Mouse (Mus musculus) mouse embryonic stem cell (cell line): Measurements from ENCODE around the gene Cyp21a1.
"Not testable (repeated sequence)": the region's sequence is repeated elsewhere in the genome, so short reads cannot be mapped to it uniquely, and the experiment has no call there.

Source experiments
- in situ Hi-C, 2 experiments: fragments of 300-500 bp; cut with MboI; formaldehyde crosslinking; loops; 1 replicate in 1 of 2; 3 replicates in 1 of 2; pipeline ENCODE4 v1.14.3; 2019 to 2020; ENCODE audit warnings: low sequenced_read_pairs in 2 of 2, low pct_unique_long_range_greater_than_20kb in 1 of 2, mixed read lengths in 1 of 2; ENCODE audit not compliant: unreplicated experiment in 1 of 2

Cyp21a1 gene

GRCm38 (mm10) chr17:34808599-34809205 is 4.3 kb upstream of the Cyp21a1 start:
- in situ Hi-C loops = no loop called here

- in situ Hi-C loops = no loop called here
These were observed 2.8 kb upstream of the Cyp21a1 start for GRCm38 (mm10) chr17:34807176-34807575.

GRCm38 (mm10) chr17:34804871-34805562 is 656 bp upstream of the Cyp21a1 start:
- in situ Hi-C loops = no loop called here

GRCm38 (mm10) chr17:34803367-34803766 is 994 bp downstream of the Cyp21a1 start:
- in situ Hi-C loops = not testable (repeated sequence)

- in situ Hi-C loops = not testable (repeated sequence)
These were observed 1.6 kb downstream of the Cyp21a1 start for GRCm38 (mm10) chr17:34802756-34803155.

- in situ Hi-C loops = not testable (repeated sequence)
These were observed 3.5 kb downstream of the Cyp21a1 start for GRCm38 (mm10) chr17:34800781-34801305.

GRCm38 (mm10) chr17:34799531-34799925 is 4.8 kb downstream of the Cyp21a1 start:
- in situ Hi-C loops = loop anchor here (25.0 kb wide), 2 partner anchors 562 to 587 kb away; partner anchors contain the start of genes H2-Ob (in 1 of the 2) and Tap2 (in 1 of the 2)

- in situ Hi-C loops = loop anchor here (25.0 kb wide), 2 partner anchors 562 to 587 kb away; partner anchors contain the start of genes H2-Ob (in 1 of the 2) and Tap2 (in 1 of the 2)
These were observed 5.4 kb downstream of the Cyp21a1 start for GRCm38 (mm10) chr17:34798866-34799530.

GRCm38 (mm10) chr17:34798071-34798470 is 6.3 kb downstream of the Cyp21a1 start:
- in situ Hi-C loops = loop anchor here (25.0 kb wide), 2 partner anchors 561 to 586 kb away; partner anchors contain the start of genes H2-Ob (in 1 of the 2) and Tap2 (in 1 of the 2)

- in situ Hi-C loops = loop anchor here (25.0 kb wide), 2 partner anchors 560 to 585 kb away; partner anchors contain the start of genes H2-Ob (in 1 of the 2) and Tap2 (in 1 of the 2)
These were observed 7.0 kb downstream of the Cyp21a1 start for GRCm38 (mm10) chr17:34797211-34797995.

- in situ Hi-C loops = loop anchor here (25.0 kb wide), 2 partner anchors 559 to 584 kb away; partner anchors contain the start of genes H2-Ob (in 1 of the 2) and Tap2 (in 1 of the 2)
These were observed 7.8 kb downstream of the Cyp21a1 start for GRCm38 (mm10) chr17:34796311-34797140.

GRCm38 (mm10) chr17:34795633-34796032 is 8.7 kb downstream of the Cyp21a1 start:
- in situ Hi-C loops = loop anchor here (25.0 kb wide), 2 partner anchors 558 to 583 kb away; partner anchors contain the start of genes H2-Ob (in 1 of the 2) and Tap2 (in 1 of the 2)

GRCm38 (mm10) chr17:34795016-34795415 is 9.3 kb downstream of the Cyp21a1 start:
- in situ Hi-C loops = loop anchor here (25.0 kb wide), 2 partner anchors 558 to 583 kb away; partner anchors contain the start of genes H2-Ob (in 1 of the 2) and Tap2 (in 1 of the 2)

GRCm38 (mm10) chr17:34777680-34778325 is 26.6 kb downstream of the Cyp21a1 start:
- in situ Hi-C loops = loop anchor here (25.0 kb wide), 2 partner anchors 541 to 566 kb away; partner anchors contain the start of genes H2-Ob (in 1 of the 2) and Tap2 (in 1 of the 2)

- in situ Hi-C loops = no loop called here
These were observed 42.9 kb downstream of the Cyp21a1 start for GRCm38 (mm10) chr17:34761471-34761870.
